Mouse (Mus musculus) liver, adult (tissue): ENCODE data around the gene Zdhhc1.

Experiments used
- GATA4 ChIP-seq: IDR thresholded peaks from 2 replicates; pipeline ENCODE4 v1.6.1; 2014; ENCODE audit warnings: mild to moderate bottlenecking, low read length; ENCODE audit not compliant: insufficient replicate concordance

Gene Zdhhc1

DNA sequence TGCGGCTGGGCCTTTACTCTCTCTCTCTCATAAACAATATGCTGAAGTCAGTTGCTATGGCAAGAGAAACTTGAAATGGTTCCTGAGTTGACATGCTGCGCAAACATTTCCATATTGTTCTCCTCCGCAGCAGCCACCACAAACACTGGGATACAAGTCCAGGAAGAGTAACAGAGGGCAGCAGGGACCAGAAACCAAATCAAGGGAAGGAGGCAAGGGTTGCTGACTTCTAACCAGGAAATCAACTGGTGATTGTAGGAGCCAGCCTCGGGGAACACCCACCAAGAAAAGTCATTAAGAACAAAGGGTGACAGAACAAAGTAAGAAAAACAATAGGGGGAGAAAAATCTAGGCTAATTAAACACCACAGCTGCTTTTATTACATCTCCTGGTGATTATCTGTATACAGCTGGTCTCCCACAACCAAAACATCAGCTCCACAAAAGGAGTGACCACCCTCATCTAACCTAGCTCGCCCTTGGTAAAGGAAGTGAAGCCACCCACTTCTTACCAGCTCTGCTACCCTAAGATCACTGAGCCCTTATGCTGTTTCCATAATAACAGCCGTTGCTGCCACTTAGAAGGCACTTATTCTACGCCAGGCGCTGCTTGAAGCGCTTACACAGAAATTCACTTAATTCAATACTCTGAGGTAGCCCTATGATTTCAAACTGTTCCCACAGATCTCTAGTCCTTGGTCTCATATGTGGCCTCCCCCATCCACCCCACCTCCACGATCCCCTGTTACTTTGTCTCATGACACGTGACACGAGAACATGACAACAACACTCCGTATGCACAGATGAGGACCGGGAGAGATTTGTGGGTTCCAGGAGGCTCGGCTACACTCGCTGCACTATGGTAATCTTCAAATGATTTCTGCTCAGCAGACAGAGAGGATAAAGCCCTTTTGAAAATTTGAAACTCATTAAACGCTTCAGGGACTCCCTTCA lies 1.1 kb downstream of the Zdhhc1 start:
- TF ChIP-seq GATA4, result no peak; the same call in 1 of the 2 replicates

- no peak for TF ChIP-seq GATA4
Observed at GRCm38 (mm10) chr8:105494566-105494965, 2.1 kb downstream of the Zdhhc1 start.

- TF ChIP-seq GATA4, result no peak
Observed at GRCm38 (mm10) chr8:105493495-105493894, 3.2 kb downstream of the Zdhhc1 start.

- no peak for TF ChIP-seq GATA4
Observed at GRCm38 (mm10) chr8:105489281-105489680, 7.4 kb downstream of the Zdhhc1 start.

- TF ChIP-seq GATA4, result no peak
Observed at GRCm38 (mm10) chr8:105488082-105488481, 8.6 kb downstream of the Zdhhc1 start.

GRCm38 (mm10) chr8:105484392-105484791 lies 12.3 kb downstream of the Zdhhc1 start:
- TF ChIP-seq GATA4, result no peak

DNA sequence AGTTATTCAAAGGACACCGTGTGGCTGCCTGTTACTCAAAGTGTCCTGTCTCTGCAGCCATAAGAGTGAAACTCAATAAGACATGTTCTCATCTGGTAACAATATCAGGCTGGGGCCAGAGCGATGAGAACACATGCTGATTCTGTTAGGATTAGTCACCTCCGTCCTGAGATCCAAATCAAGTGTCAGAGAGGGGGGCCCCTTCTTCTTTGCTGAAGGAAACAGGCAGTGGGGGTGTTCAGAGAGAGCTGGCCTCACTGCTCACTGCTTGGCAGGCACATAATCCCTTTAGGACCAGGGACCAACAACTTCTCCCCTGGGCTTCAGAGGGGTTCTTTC lies 12.7 kb downstream of the Zdhhc1 start:
- TF ChIP-seq GATA4, result no peak

- TF ChIP-seq GATA4, result no peak
Observed at GRCm38 (mm10) chr8:105483212-105484029, 13.3 kb downstream of the Zdhhc1 start.

GRCm38 (mm10) chr8:105482123-105482522 lies 14.6 kb downstream of the Zdhhc1 start:
- no peak for TF ChIP-seq GATA4

DNA sequence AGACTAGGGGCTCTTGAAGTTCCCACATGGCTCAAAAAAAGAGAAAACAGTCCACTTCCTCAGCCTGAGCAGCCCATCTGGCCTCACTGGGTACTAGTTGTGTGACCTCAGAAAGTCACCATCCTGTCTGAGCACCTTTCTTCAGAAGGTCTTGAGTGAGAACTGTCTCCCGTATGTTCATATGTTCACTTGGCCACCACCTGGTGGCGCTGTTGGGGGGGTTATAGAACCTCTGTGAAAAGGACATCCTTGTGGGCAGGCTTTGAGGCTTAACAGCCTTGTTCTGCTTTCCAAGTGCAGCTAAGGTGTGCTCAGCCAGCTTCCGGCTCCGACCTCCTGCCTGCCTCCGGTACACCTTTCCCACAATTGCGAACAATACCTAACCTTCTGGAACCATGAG lies 15.2 kb downstream of the Zdhhc1 start:
- TF ChIP-seq GATA4, result no peak

DNA sequence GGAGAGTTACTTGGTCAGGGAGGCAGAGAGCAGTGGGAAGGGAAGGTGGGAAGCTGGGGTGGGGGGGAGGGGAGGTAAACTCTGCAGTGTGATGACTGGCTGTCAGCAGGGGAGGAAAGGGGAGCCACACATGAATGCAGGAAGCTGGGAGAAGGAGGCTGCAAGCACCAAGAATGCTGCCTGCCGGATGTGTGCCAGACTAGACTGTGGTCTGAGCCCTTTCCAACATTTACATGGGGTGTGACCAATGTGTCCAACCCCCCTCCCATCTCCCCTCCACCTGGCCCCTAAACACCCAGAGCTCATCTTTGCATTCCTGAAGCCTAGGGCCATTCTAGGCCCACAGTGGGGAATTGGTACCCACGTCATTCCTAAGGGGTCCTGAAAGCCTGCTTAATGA lies 15.7 kb downstream of the Zdhhc1 start:
- TF ChIP-seq GATA4, result no peak

GRCm38 (mm10) chr8:105477792-105478191 lies 18.9 kb downstream of the Zdhhc1 start:
- TF ChIP-seq GATA4, result no peak

DNA sequence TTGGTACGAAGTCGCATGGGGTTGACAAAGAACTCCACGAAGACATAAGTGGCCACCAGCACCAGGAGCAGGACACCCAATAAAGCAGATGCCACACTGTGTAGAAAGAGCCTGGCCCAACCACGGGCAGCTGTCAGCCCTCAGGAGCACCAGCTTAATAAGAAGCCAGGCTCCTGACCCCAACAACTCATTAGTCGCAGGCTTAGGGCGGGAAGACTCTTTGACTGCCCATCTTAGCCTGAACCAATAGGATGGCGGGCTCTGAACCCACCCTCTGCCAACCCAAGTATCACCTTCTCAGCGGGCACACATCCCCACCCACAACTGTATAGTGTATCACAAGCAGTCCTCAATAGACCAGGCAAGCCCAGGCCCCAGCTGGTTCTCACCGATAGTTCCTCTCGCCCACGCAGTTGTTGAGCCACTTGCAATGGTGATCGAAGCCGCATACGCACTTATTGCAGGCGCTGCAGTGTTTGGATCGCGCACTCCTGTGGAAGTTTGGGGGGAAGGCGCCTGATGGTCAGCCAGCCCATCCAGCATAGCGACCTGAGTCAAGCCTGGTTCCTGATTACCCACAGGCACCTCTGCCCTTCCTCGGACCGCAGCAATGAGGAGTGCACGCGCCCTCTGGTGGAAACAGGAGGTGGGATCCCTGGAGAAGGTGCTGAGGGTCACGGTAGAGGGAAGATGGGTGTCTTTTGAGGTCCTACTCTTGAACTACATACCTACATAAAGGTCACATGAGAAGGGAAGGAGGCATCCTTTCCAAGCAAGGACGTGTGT lies 19.9 kb downstream of the Zdhhc1 start:
- no peak for TF ChIP-seq GATA4

DNA sequence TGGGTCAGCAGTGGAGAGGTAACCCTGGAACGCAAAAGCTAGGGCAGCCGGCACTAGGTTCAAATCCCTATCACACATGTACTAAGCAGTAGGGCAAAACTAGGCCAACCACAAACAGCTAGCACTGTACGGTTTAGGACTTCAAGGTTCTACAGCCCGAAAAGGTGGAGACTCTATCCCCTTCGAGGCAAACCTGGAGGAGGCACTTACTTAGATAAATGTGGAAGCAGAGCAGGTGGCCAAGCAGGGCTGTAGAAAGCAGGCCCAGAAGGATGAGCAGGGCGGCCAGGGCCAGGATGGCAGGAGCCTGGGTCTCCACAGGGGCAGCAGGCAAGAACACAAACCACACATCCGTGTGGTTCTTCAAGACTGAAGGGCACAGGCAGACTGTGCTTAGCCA lies 20.5 kb downstream of the Zdhhc1 start:
- TF ChIP-seq GATA4, result no peak

GRCm38 (mm10) chr8:105475742-105476141 lies 21.0 kb downstream of the Zdhhc1 start:
- TF ChIP-seq GATA4, result no peak

DNA sequence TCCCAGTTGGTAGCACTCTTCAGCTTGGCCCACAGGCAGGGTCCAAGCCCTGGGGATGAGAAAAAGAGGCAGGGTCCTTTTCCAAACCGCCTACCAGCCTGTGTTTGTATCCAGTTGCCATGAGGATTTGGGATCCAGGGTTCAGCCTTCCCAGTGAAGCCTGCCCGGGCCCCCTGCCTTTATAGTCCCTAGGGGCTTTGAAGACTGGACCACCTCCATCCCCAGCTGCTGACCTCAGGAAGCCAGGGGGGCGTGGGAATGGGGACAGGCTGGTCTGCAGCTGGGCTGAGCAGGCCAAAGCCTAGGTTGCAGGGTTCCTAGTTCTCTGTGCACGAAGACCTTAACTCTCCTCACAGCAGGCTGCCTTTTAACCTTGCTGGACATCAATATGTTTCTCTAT lies 21.4 kb downstream of the Zdhhc1 start:
- no peak for TF ChIP-seq GATA4

- no peak for TF ChIP-seq GATA4
Observed at GRCm38 (mm10) chr8:105474680-105475079, 22.0 kb downstream of the Zdhhc1 start.
